In the genomic region with DNA sequence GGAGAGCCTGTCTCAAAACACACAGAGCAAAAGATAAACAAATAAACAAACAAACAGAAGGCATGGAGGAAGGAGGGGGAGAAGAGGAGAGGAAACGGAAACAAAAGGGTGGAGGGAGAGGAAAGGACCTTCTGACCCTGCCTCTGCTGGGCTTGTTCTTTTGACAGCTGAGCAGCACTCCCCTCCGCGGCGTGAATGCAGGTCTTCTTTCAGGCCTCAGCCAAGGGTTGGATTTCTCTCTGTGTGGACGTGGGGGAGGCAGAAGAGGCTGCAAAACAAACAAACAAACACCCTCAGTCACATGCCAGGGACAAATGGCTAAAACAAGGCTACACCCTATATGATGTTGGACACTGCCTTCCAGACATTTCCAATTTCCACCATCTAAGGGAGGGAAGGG, we compare ENCODE assay signal across 13 mouse cellular contexts. TPM values are rescaled to one million over a fixed set of nuclear protein-coding genes. Genes with fewer than 3 reads are reported as not detected.
"Had no signal": no experiment of that assay in that cellular context is flagged by ENCODE, and none has a peak within 500 bp of the region (broad histone marks: within the 10 kb centered on the region; RNA-seq: fewer than 3 reads in every experiment).

No protein-coding gene starts in this region.

- ATAC-seq: intestine, embryonic 15.5 days had no signal

- DNase-seq: lung, adult 2 months; thymus, postnatal 14 days had no signal

- H3K9me3 ChIP-seq: intestine, embryonic 15.5 days; limb, embryonic 10.5 days; liver, embryonic 15.5 days; megakaryocyte, embryonic 14.5 days; midbrain, embryonic 12.5 days had no signal

- H3K4me3 ChIP-seq: intestine, embryonic 15.5 days; left cerebral cortex, adult 2 months; limb, embryonic 10.5 days; liver, embryonic 15.5 days; megakaryocyte, embryonic 14.5 days; midbrain, embryonic 12.5 days had no signal

- H3K27ac ChIP-seq: intestine, embryonic 15.5 days; left cerebral cortex, adult 2 months; liver, embryonic 15.5 days; macrophage; midbrain, embryonic 12.5 days had no signal

- H3K36me3 ChIP-seq: intestine, embryonic 15.5 days; limb, embryonic 10.5 days; liver, embryonic 15.5 days; midbrain, embryonic 12.5 days had no signal

- H3K4me2 ChIP-seq: liver, embryonic 11.5 days; liver, embryonic 15.5 days; midbrain, embryonic 12.5 days had no signal

- H3K9ac ChIP-seq: liver, embryonic 15.5 days; midbrain, embryonic 12.5 days had no signal

- H3K27me3 ChIP-seq: intestine, embryonic 15.5 days had no signal

RNA-seq across cellular contexts. Expression of gene Mcam, which starts 9.2 kb away (rescaled TPM):
- polyA plus RNA-seq: macrophage had no signal

RNA-seq across cellular contexts. Expression of gene Gm49380, which starts 11.7 kb away (rescaled TPM):
- total RNA-seq: midbrain, postnatal 0 days; neutrophil, adult 5-6 weeks had no signal
- polyA plus RNA-seq: liver, embryonic 11.5 days; liver, embryonic 15.5 days; lung, adult 2 months; stomach, postnatal 0 days had no signal

RNA-seq across cellular contexts. Expression of gene C1qtnf5, which starts 18.0 kb away (rescaled TPM):
- total RNA-seq: neutrophil, adult 5-6 weeks had no signal
- polyA plus RNA-seq: limb, embryonic 10.5 days; macrophage had no signal

RNA-seq across cellular contexts. Expression of gene Mfrp, which starts 23.5 kb away (rescaled TPM):
- total RNA-seq: neutrophil, adult 5-6 weeks had no signal
- polyA plus RNA-seq: liver, embryonic 15.5 days; macrophage; midbrain, embryonic 12.5 days; stomach, postnatal 0 days had no signal
